Mouse (Mus musculus) olfactory bulb, adult 2 months (tissue): Measurements from ENCODE around the gene Taf15. TPM values are rescaled to one million over a fixed set of nuclear protein-coding genes. Genes with fewer than 3 reads are reported as not detected.

ENCODE experiments used
- H3K27ac ChIP-seq: fragments of 200-500 bp; 2 replicates; pipeline ENCODE4 v1.5.1; 2012; ENCODE audit warnings: low read depth, low read length; ENCODE audit not compliant: insufficient read depth
- H3K4me1 ChIP-seq: fragments of 200-500 bp; 2 replicates; pipeline ENCODE4 v1.6.1; 2012; ENCODE audit warnings: low read length; ENCODE audit not compliant: control insufficient read depth, insufficient read depth
- H3K4me3 ChIP-seq: fragments of 200-500 bp; 2 replicates; pipeline ENCODE4 v1.5.1; 2012; ENCODE audit warnings: mild to moderate bottlenecking, low read depth, low read length, moderate library complexity; ENCODE audit not compliant: insufficient read depth
- CTCF ChIP-seq: fragments of 200-500 bp; IDR thresholded peaks from 2 replicates; pipeline ENCODE4 v1.5.1; 2012; ENCODE audit warnings: low read depth, mild to moderate bottlenecking, low read length, moderate library complexity; ENCODE audit not compliant: insufficient read depth
- POLR2A ChIP-seq: fragments of 200-500 bp; IDR thresholded peaks from 2 replicates; pipeline ENCODE4 v1.6.1; 2012; ENCODE audit warnings: mild to moderate bottlenecking, low read depth, low read length, moderate library complexity; ENCODE audit not compliant: insufficient read depth
- WGBS: fragments of 180-500 bp; shearing (Covaris S2); methylation state at CpG from one replicate; pipeline ENCODE4 v1.1.7; 2018; 5-methylcytosine and 5-hydroxymethylcytosine counted together
- polyA plus RNA-seq: library from polyadenylated mRNA; stranded (reverse); fragments of >200 nt; gene quantifications from 2 replicates; pipeline ENCODE4 v1.2.4, GENCODE M21; 2012; ENCODE audit warnings: low replicate concordance; ENCODE audit not compliant: missing spikeins, insufficient read depth, insufficient read length

The Taf15 gene
- not detected in 2 replicates for polyA plus RNA-seq

- H3K4me3 ChIP-seq, result peak within 1 kb of the TSS; percentile 71
- H3K27ac ChIP-seq, result peak within 1 kb of the TSS; percentile 90
- peak; percentile 59 for TF ChIP-seq CTCF
- TF ChIP-seq POLR2A, result peak; percentile 95
- H3K4me1 ChIP-seq, result 0 out of 2 replicates have a peak, but pooled peaks cover 3% of the 10 kb centered on the region
- under 1% methylated on average over 66 of the region's 66 CpGs for WGBS
Measured at GRCm38 (mm10) chr11:83472324-83473234, at the start of gene Taf15. Taf15 (plus strand) TSS chr11:83473086.

DNA sequence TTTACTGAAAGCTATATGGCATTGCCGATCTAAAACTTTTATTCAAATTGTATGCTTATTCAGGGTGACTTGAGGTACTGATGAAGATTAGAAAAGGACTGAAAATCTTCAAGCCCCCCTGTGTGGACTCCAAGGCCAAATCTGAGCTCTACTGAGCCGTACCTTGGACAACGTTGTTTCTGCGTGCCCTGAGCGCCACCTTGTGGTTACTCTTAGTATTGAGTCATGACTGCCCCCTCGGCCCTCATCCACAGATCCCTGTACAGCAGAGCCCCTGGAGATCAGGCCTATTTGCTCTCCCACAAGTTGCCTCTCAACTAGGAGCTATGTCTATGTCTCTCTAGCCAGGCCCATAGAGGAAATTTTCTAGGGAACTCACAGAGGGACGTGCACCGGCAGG, 48.2 kb upstream of the Taf15 start:
- peaks cover 26% of the 10 kb centered on the region for H3K4me1 ChIP-seq
- H3K4me3 ChIP-seq, result no peak overlapping the region
- WGBS, result 8% methylated on average over 8 of the region's 8 CpGs
- no peak overlapping the region for H3K27ac ChIP-seq
- no peak for TF ChIP-seq POLR2A
- peak; percentile 82 for TF ChIP-seq CTCF

GRCm38 (mm10) chr11:83426964-83427363, 45.9 kb upstream of the Taf15 start:
- WGBS, result 41% methylated on average over 17 of the region's 17 CpGs
- Histone ChIP-seq H3K4me1 (peaks cover 22% of the 10 kb centered on the region), H3K27ac (no peak overlapping the region), H3K4me3 (peak overlapping the region; percentile 21)
- TF ChIP-seq POLR2A (no peak), CTCF (no peak)

- Histone ChIP-seq H3K27ac (no peak within 1 kb of the TSS), H3K4me1 (peaks cover 22% of the 10 kb centered on the region), H3K4me3 (no peak within 1 kb of the TSS)
- 62% methylated on average over 5 of the region's 5 CpGs for WGBS
- TF ChIP-seq CTCF (no peak), POLR2A (no peak)
Measured at GRCm38 (mm10) chr11:83429355-83429754, 43.5 kb upstream of the Taf15 start, which contains the start of gene Gas2l2. Gas2l2 (minus strand) TSS chr11:83429455.

DNA sequence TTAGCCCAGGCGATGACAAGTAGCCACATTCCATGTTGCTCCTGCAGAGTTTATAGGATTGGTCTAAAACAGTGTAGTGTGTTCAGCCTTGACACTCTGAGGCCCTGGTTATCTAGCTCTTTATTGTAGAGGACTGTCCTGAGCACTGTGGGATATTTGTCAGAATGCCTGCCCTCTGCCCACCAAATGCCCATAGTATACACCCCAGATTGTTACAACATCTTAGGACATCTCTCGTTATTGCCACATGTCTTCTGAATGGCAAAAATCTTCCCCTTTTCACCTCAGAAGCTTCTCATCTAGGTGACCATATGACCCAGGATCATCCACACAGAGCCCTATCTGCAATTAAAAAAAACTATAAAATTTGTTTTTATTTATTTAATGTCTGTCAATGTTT, 40.4 kb upstream of the Taf15 start:
- peaks cover 14% of the 10 kb centered on the region for H3K4me1 ChIP-seq
- TF ChIP-seq CTCF (no peak), POLR2A (no peak)
- H3K4me3 ChIP-seq, result no peak overlapping the region
- H3K27ac ChIP-seq, result no peak overlapping the region
- WGBS, result 91% methylated on average over 2 of the region's 2 CpGs

GRCm38 (mm10) chr11:83437377-83437776, 35.5 kb upstream of the Taf15 start, which contains the start of gene 1700020L24Rik:
1700020L24Rik (plus strand) TSS chr11:83437677.
- no peak for TF ChIP-seq POLR2A
- H3K4me3 ChIP-seq, result no peak within 1 kb of the TSS
- H3K4me1 ChIP-seq, result peaks cover 4% of the 10 kb centered on the region
- 88% methylated on average over 1 of the region's 1 CpGs for WGBS
- no peak within 1 kb of the TSS for H3K27ac ChIP-seq

GRCm38 (mm10) chr11:83439426-83440060, 33.3 kb upstream of the Taf15 start:
- no peak overlapping the region for H3K27ac ChIP-seq
- 26% methylated on average over 11 of the region's 11 CpGs for WGBS
- no peak for TF ChIP-seq CTCF
- no peak for TF ChIP-seq POLR2A
- peaks cover 11% of the 10 kb centered on the region for H3K4me1 ChIP-seq
- no peak overlapping the region; the same call in 1 of the 2 replicates for H3K4me3 ChIP-seq

DNA sequence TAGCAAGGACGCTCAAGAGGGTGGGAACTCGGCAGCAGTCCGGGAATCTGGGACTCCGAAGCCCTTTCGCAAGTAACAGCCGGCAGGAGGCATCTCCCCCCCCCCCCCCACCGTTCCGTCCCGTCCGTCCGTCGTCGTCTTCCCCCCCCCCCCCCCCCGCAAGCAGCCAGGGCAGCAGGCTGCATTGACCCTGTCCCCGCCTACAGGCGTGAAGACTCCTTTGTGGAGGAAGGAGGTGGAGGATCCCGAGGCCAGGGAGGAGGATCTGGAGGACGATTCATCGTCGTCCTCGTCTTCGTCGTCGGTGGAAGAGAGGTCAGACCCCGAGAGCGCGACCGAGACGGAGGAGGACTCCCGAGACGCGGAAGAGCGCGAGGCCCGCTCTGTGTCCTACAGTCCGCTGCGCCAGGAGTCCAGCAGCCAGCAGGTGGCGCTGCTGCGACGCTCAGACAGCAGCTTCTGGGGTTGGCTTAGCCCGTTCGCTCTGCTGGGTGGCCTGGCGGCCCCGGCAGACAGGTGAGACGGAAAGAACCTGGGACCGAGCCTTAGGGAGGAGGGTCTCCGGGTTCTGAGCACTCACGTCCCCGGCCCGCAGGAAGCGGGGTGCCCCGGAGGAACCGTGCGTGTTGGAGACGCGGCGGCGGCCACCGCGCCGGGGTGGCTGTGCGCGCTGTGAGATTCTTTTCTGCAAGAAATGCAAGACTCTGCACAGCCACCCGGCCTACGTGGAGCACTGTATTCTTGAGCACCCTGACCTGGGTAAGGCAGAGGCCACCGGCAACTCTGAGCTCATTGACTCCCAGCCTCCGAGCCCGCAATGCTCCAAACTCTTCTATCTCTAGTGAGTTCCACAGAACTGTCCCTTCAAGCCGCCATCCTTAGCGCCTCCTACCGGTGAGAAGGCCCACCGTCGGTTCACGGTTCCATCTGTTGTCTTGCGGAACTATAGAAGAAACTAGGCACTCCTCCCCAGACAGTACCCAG, 32.5 kb upstream of the Taf15 start:
- Histone ChIP-seq H3K4me1 (peaks cover 16% of the 10 kb centered on the region), H3K4me3 (peak overlapping the region; percentile 73), H3K27ac (no peak overlapping the region)
- TF ChIP-seq POLR2A, result peak; percentile 22; the same call in 1 of the 2 replicates
- peak; percentile 86 for TF ChIP-seq CTCF
- under 1% methylated on average over 72 of the region's 75 CpGs for WGBS
